Mouse (Mus musculus): Measurements from ENCODE around the gene Grcc10.

Gene Grcc10

GRCm38 (mm10) chr6:124698751-124699150 is 42.4 kb downstream of the Grcc10 start:
- DNase-seq: no peak

- DNase-seq: no peak
Observed at GRCm38 (mm10) chr6:124696441-124697150, 44.6 kb downstream of the Grcc10 start.

DNA sequence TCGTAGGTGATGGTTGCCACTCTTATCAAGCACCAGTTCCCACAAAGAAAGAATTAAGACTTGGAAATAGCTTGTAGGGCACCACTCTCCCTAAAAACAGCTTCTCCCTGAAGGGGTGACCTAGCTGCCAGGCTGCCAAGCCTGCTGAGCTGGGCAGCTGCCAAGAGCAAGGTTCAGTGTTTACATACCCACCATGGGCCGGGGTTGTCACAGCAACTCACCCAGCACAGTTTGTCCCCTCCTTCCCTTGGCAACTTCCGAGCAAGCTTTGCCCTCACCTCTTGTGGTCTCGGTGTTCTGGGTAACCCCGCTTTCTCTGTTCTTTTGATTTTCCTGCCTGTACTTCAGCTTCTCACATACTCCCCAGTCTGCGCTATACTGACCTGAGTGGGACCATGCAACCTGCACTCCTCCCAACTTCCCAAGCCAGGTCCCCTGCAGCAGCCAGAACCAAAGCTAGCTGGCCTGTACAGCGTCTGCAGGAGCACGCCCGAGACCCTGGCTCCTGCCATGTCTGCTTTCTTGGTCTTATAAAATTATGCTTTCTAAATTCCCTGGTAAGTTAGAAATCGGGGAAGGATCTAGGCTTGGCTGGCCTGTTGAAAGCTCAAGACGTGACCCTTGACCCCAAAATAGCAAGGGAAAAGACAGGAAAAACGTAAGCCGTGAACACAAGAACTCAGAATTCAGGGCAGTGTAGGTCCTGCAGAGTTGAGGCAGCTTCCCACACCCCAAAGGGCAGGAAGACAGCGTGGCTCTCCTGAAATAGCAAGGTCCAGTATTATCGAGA is 46.8 kb downstream of the Grcc10 start:
- DNase-seq: peak; percentile 64

DNA sequence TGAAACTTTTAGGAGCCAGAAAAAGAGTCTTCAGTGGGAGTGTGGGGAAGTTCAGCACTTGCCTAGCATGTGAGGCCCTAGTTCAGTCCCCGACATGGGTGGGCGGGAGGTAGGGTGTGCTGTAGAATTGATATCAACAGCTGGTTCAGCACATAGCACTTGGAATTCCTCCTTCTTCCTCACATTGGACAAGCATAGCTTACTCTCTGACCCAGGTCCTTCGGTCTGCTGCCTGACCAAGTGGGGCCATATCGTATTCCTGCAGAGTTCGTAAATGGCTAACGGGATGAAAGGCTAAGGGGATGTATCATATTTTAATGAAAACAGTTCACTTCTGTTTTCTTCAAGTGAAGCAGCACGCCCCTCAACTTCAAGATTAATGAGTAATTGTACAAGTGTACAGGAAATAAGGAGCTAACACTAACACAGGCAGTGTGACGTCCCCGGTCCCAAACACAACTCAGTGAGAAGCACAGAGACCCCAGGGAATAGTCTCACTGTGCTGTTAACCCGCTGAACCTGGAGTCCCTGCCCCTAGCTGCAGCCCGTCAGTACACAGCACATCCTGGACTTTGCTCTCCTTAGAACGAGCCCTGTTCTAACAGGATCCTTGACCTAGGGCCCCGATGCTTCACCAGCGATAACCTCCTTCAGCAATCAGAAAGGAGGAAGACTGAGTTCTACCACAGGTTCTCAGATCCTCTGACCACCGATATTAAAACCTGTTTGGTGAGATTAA is 47.8 kb downstream of the Grcc10 start:
- DNase-seq: no peak

DNA sequence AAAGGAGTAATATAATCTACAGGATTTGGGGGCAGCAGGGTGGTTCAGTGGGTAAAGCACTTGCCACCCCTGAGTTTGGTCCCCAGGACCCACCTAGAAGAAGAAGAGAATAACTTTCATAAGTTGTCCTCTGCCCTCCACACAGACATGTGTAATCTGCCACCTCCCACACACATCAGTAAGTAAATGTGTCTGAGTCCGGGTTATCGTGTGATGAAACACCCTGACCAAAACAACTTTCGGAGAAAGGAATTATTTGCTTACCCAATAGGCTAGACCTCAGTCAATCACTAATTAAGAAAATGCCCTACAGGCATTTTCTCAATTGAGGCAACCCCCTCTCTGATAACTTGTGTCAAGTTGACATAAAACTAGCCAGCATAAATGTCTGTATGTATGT is 50.7 kb downstream of the Grcc10 start:
- no peak for DNase-seq

Measured in right cerebral cortex, postnatal 14 days (tissue).